Mouse (Mus musculus) gonadal fat pad, adult 2 months (tissue): Measurements from ENCODE around the gene Kif4. TPM values are rescaled to one million over a fixed set of nuclear protein-coding genes. Genes with fewer than 3 reads are reported as not detected.

ENCODE experiments used
- DNase-seq: peaks from one replicate; pipeline ENCODE4 v3.0.0-alpha.2; 2012; ENCODE audit warnings: low read depth
- polyA plus RNA-seq: library from polyadenylated mRNA; depleted of rRNA; stranded (reverse); fragments of >200 nt; gene quantifications from 2 replicates; pipeline ENCODE4 v1.2.3, GENCODE M21; 2012; rRNA removed

The Kif4 gene
- polyA plus RNA-seq, 1 experiment: 0.27 TPM

DNA sequence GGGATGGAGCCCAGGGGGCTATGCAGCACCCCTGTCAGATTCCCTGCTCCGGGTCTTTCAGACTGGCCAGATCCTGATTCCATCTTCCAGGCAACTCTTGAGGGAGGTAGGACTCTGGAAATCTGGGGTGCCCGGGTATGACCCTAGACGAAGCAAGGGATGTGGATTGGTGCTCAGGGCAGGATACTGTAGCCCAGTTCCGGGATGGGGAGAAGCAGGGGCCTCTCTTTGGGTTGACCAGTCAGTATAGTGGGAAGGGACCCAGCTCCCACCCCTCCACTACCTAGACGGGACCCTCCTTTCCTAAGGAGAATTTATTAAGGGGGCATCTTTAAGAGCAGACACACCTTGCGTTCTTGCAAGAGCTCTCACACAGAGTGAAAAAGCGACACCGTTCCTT is 104.7 kb downstream of the Kif4 start:
- no peak for DNase-seq

DNA sequence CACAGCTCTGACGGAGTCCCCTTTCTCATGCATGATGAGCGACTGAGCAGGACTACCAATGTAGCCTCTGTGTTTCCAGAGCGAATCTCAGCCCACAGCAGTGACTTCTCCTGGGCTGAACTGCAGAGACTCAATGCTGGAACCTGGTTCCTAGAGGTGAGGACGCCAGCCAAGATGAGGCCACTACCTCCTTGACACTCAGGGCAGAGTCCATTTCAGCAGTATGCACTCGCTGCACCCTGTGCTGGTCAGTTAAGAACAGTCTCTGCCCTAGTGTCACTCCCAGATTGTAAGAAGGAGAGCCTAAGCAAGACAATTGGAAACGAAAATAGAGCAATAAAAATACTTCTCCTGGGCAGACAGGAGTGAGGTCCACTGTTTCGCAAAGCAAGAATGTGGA is 108.8 kb downstream of the Kif4 start:
- DNase-seq: no peak

DNA sequence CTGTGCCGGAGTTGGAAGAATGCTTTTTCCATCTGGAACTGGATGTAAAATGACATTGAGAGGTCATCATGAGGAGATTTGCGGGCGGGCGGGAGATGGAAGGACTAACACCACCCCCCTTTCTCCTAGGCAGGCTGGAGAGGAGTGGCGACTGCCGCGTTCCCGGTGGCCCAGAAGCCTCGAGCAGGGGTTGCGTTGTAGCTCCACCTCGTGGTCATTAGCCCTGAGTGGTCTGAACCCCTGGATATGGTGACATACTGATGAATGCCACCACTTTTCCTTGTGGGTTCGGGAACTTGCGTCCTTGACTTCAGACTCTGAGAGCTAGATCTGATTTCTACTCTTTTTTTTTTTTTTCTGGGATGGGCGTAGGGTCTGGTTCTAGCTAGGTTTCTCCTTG is 113.4 kb downstream of the Kif4 start:
- DNase-seq: no peak

DNA sequence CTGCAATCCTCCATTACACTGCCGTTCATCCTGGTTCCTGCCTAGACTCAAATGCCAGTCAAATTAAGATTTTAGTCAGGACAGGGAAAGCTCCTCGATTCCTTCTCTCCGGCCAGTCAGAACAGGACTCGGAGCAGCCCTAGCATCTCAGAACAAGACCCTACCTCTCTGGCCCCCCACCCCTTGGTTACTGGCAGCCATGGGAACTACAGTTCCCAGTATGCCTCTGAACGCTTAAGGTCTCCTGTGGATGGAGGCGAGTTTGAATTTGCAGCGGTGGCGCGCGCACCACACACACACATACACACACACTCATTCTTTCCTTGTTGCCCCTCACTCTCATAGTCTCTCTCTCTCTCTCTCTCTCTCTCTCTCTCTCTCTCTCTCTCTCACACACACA is 113.9 kb downstream of the Kif4 start:
- no peak for DNase-seq

DNA sequence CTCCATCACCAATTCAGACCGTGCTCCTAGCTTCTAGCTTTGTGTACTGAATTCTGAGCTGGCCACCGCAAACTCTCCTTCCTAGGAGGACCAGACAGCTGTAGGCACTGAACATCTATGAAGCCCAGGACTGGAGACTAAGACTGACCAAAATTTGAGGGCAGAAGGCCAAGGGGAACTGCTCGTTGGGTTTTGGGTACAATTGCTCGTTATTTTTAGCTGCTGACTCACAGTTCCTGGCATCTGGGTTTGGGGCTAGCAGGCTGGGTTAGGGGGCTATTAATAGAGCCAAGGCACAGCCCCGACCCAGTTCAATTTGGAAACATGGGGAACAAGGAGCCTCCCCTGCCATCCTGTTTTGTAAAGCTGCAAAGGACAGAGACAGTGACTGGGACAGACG is 115.2 kb downstream of the Kif4 start:
- no peak for DNase-seq

DNA sequence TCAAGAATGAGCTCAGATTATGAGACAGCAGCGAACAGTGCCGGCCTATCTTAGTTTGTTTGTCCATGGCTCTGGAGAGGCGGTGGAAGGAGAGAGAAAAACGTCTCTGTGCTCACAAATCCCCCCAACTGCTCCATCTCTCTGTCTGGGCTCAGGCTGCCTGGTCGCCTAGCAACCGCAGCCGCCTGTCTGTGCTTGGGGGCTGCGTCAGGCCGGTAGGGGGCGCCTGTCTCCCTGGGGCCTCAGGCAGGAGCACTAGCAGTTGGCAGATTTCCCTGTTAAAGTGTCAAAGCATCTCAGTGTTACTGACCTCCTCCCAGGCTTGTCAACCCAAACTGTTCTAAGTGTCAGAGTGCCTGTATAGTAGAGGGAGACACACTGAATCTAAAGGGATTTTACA is 116.4 kb downstream of the Kif4 start:
- DNase-seq: no peak

DNA sequence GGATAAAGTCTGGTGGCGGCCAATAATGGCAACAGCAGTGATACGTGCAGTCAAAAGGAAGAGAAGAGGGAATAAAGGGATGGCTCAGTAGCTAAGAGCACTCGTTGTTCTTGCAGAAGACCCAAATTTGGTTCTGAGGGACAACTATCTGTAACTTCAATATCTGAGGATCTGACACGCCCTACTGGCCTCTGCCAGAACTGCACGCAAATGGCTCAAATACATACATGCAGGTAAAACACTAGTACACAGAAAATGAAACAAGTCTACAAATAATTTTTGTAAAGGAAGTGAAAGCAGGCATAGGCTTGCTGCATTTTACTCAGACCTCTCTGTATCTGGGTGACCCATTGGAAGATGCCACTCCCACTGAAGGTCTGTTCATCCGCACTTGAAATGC is 140.3 kb downstream of the Kif4 start:
- no peak for DNase-seq

DNA sequence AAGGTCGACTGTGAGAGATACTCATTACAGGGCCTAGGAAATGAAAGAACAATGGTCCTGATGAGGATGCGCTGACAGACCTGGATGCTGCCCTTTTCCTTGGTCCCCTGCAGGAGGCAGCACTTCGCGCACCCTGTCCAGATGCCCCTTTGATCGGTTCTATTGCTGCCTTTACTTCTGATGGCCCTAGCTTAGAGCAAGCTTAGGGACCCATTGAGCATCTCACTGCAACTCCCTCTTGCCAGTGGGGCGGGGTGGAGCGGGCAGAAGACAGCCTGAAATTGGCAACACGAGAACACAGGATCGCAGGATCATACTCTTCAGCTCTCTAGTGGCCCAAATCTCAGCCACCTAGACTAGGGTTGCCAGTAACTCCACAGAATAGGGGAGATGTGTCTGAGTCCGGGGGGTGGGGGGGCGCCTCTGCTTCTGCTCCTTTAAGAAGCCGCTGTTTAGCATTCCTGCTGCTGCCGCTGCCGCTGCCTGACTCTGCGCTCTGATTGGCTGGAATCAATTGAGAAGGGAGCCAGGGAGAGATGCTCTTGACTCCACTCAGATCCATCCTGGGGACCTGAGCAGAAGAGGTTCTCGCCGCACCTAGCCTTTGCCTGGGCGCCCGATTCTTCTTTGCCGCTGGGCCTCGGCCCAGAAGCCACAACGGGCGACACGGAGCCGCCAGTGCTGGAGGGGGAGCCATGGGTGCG is 141.8 kb downstream of the Kif4 start, which contains the start of gene Dlg3:
Gene Dlg3 (plus strand): TSS at position 542 of the 704 bp plus-strand sequence.
- no peak for DNase-seq

DNA sequence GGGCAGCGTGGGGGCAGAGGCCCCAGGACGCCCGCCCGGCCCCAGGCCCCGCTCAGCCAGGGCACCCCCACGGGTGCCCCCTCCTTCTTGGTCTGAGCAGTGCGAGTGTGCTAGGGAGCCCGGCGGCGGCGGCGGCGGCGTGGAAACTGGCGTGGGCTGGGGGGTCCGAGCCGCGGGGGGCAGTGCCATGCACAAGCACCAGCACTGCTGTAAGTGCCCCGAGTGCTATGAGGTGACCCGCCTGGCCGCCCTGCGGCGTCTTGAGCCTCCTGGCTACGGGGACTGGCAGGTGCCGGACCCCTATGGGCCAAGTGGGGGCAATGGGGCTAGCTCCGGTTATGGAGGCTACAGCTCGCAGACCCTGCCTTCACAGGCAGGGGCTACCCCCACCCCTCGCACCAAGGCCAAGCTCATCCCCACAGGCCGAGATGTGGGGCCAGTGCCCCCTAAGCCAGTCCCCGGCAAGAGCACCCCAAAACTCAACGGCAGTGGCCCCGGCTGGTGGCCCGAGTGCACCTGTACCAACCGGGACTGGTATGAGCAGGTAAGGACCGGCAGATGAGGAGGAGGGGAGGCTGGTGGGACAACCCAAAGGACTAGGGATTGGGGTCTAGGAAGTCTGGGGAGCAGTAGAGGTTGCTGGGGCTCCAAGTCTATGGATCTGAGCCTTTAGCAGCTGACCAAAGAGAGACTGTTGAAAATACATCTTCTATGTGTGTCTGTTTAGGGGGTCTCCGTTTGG is 142.5 kb downstream of the Kif4 start:
- DNase-seq: no peak

DNA sequence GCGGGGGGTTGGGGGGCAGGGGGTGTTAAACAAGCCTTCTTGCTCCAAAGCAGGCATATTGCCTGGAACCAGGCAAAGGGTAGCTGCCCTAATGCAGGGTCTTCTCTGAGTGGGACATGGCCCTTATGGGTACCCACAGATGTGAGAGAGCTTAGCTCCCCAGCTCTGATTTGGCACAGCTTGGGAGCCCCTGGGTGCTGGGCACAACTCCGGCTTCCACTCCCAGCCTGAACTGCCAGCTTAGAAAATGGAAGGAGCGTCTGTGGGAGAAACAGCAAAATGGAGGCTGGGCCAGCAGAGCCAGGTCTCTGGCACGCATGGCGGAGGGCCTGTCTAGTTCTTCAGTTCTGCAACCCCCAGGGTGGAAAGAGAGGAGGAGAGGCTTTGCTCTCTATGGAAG is 143.7 kb downstream of the Kif4 start:
- DNase-seq: no peak

DNA sequence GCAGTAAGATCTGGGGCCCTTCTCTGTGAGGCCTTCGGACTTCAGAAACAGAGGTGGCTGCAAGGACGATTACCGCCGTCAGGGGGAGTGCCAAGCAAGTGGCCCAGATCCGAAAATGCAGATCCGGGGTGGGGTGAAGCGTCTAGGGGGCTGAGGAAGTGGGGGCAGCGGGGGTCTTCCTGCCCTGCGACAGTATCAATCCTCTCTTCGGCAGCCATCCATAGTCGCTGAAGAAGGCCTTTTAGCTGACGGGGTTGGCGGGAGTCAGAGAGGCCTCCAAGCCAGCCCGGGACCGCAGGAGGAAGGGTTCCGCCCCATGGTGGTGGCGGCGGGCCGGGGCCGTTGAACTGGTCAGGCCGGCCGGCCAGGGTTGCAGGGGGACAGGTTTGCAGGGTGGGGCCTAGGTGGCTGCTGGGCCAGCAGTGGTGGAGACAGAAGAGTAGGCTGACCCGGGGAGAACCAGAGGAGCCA is 148.8 kb downstream of the Kif4 start:
- no peak for DNase-seq

DNA sequence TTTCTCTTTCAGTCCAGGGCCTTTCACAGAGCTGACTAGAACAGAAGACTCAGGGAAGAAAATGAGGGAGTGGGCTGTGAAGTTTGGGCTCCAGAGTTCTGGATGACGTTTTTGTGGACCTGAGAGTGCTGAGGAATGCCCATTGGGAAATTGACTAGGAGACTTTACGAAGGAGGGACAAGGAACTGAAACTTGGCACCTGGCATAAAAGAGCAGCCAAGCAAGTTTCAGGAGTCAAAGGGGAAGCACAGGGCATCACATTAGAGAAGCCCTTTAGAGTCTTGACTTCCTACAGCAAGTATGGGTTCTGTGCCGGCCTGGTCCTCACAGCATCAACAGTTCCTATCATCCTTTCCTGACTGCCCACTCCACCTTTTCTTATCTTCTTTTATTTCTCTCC is 149.9 kb downstream of the Kif4 start:
- DNase-seq: no peak

DNA sequence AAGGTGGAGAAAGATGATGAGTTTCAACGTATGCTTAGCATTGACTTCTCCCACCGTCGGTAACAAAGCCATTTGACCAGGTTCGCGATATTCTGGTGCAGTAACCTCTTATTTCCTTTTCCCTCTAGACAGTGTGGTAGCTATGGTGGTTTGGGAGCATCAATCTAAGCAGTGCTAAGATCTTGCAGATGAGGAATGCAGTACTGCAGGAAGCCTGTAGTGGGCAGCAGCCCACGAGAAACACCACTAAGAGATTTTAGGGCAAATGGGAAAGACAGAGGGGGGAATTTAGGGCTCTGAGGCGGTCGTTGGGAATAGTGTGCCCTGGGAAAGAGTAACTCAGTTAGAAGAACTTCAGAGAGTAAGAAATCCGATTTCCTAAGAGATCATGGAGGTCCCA is 151.0 kb downstream of the Kif4 start:
- no peak for DNase-seq

Other genes starting within 250 kb of the Kif4 start
- not detected in 2 replicates for gene Otud6a, start 196.7 kb upstream of the Kif4 start, polyA plus RNA-seq
- 0.42 and 0.66 TPM in 2 replicates for gene Awat2, start 183.0 kb upstream of the Kif4 start, polyA plus RNA-seq
- 33.3 and 33.6 TPM in 2 replicates for gene Igbp1, start 131.4 kb upstream of the Kif4 start, polyA plus RNA-seq
- gene Dgat2l6, start 100.9 kb upstream of the Kif4 start, polyA plus RNA-seq: not detected in 2 replicates
- gene Awat1, start 53.5 kb upstream of the Kif4 start, polyA plus RNA-seq: not detected in 2 replicates
- 0.03 TPM in 1 of 2 replicates, not detected in the other for gene P2ry4, start 30.9 kb upstream of the Kif4 start, polyA plus RNA-seq
- gene Arr3, start 20.2 kb upstream of the Kif4 start, polyA plus RNA-seq: not detected in 2 replicates
- gene Pdzd11, start 831 bp downstream of the Kif4 start, polyA plus RNA-seq: 30.7 and 34.2 TPM in 2 replicates
- 2.1 and 2.2 TPM in 2 replicates for gene Gdpd2, start 104.1 kb downstream of the Kif4 start, polyA plus RNA-seq
- 12.6 and 13.4 TPM in 2 replicates for gene Dlg3, start 142.0 kb downstream of the Kif4 start, polyA plus RNA-seq